Mouse (Mus musculus) midbrain, embryonic 14.5 days (tissue): ENCODE measurements around the gene Terf2. TPM values are rescaled to one million over a fixed set of nuclear protein-coding genes. Genes with fewer than 3 reads are reported as not detected.

Experiments
- ATAC-seq: fragments of 200-750 bp; cut with Nextera tagmentation; 2 replicates; pipeline ENCODE4 v1.8.0; 2017; ENCODE audit warnings: moderate number of reproducible peaks, moderate library complexity; ENCODE audit not compliant: low FRiP score, low TSS enrichment
- DNase-seq: peaks from one replicate; pipeline ENCODE4 v3.0.0-alpha.2; 2015
- H3K27ac ChIP-seq: fragments of 300-500 bp; sonication (generic); replicated peaks from 2 replicates; pipeline ENCODE4 v1.5.1; 2014; ENCODE audit warnings: mild to moderate bottlenecking, low read depth, low read length, moderate library complexity
- H3K27me3 ChIP-seq: fragments of 300-500 bp; sonication (generic); 2 replicates; pipeline ENCODE4 v1.6.1; 2014; ENCODE audit warnings: low read length, control low read depth, mixed read lengths; ENCODE audit not compliant: control insufficient read depth, insufficient read depth
- H3K36me3 ChIP-seq: fragments of 300-500 bp; sonication (generic); 2 replicates; pipeline ENCODE4 v1.6.1; 2014; ENCODE audit warnings: low read length, control low read depth; ENCODE audit not compliant: control insufficient read depth, insufficient read depth
- H3K4me1 ChIP-seq: fragments of 300-500 bp; sonication (generic); 2 replicates; pipeline ENCODE4 v1.6.1; 2014; ENCODE audit warnings: mild to moderate bottlenecking, antibody characterized with exemption, low read length, control low read depth; ENCODE audit not compliant: control insufficient read depth, insufficient read depth
- H3K4me2 ChIP-seq: fragments of 300-500 bp; sonication (generic); 2 replicates; pipeline ENCODE4 v1.6.1; 2014; ENCODE audit warnings: mild to moderate bottlenecking, low read length, moderate library complexity
- H3K4me3 ChIP-seq: fragments of 300-500 bp; sonication (generic); replicated peaks from 2 replicates; pipeline ENCODE4 v1.5.1; 2014; ENCODE audit warnings: low read depth, low read length
- H3K9ac ChIP-seq: fragments of 300-500 bp; sonication (generic); replicated peaks from 2 replicates; pipeline ENCODE4 v1.6.1; 2014; ENCODE audit warnings: mild to moderate bottlenecking, low read length, moderate library complexity
- H3K9me3 ChIP-seq: fragments of 300-500 bp; sonication (generic); 2 replicates; pipeline ENCODE4 v1.6.1; 2016; ENCODE audit warnings: low read length, control low read depth, mixed read lengths; ENCODE audit not compliant: control insufficient read depth
- WGBS: fragments of 180-500 bp; shearing (Covaris S2); extraction: QIAGEN DNeasy Blood & Tissue Kit; methylation state at CpG from one replicate; pipeline ENCODE4 v1.1.7; 2014; 5-methylcytosine and 5-hydroxymethylcytosine counted together
- polyA plus RNA-seq: library from polyadenylated mRNA; unstranded; fragments of >200 nt; fragmentation: Nextera tagmentation; extraction: Ambion mirVana; gene quantifications from 2 replicates; pipeline ENCODE4 v1.2.1, GENCODE M21; 2014

Gene Terf2
- polyA plus RNA-seq, 1 experiment from 2014 or later = 23.3 TPM

DNA sequence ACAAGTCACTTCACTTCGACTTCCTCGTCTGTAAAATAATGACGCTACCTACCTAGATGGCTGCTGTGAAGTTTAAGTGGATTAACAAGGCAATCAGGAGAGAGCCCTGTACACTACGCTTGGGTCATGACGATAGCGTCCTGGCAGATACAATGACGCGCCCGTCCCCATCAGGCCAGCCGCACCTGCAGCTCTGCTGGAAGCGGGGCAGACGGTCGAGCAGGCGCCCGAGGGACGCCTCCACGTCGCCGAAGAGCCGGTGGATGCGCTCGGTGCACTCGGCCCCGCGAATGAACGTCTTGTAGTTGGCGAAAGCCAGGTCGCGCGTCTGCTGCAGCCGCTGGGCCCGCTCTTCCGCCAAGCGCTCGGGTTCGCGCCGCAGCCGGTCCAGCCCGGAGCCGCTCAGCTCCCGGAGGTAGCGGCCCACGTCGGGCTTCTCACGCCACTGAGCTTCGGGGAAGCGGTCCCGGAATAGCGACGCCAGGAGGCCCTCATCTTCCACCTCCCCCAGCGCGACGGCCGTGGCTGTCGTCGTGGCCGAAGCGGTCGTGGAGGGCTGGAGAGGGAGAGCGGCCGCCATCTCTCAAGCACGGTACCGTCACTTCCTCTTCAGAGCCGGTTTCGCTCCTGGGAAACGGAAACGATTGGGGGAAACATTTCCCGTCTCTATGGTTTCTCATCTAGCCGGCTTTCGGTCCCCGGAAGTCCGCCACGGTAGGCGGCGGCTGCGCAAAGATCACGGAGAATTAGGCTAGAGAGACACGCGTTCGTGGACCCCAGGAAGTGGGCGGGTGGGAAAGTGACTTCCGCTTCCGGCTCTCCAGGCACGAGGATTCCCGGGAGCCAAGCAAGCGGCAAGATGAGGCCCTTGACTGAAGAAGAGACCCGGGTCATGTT is 40.0 kb downstream of the Terf2 start, which contains the start of the genes Cog8 and Nip7:
TSS of gene Cog8 (minus strand) at position 614 of the 897 bp plus-strand sequence.
TSS of gene Nip7 (plus strand) at position 802 of the 897 bp plus-strand sequence.
- Histone ChIP-seq H3K36me3 (peaks cover 46% of the 10 kb centered on the region), H3K4me3 (peak within 1 kb of the TSS; percentile 99), H3K27ac (peak within 1 kb of the TSS; percentile 80), H3K9me3 (no peaks in the 10 kb centered on the region), H3K27me3 (no peaks in the 10 kb centered on the region), H3K4me2 (peak within 1 kb of the TSS; percentile 95), H3K4me1 (0 out of 2 replicates have a peak, but pooled peaks cover 4% of the 10 kb centered on the region), H3K9ac (peak within 1 kb of the TSS; percentile 80)
- WGBS = under 1% methylated on average over 88 of the region's 88 CpGs
- DNase-seq = peak; percentile 98
- ATAC-seq = peak; percentile 93

GRCm38 (mm10) chr8:107052046-107052445 is 44.3 kb downstream of the Terf2 start:
- no peak overlapping the region for H3K27ac ChIP-seq
- peaks cover 51% of the 10 kb centered on the region for H3K36me3 ChIP-seq
- H3K4me1 ChIP-seq = 0 out of 2 replicates have a peak, but pooled peaks cover 6% of the 10 kb centered on the region
- H3K4me2 ChIP-seq = no peak overlapping the region
- no peak overlapping the region for H3K4me3 ChIP-seq
- no peak for DNase-seq
- H3K9me3 ChIP-seq = no peaks in the 10 kb centered on the region
- no peaks in the 10 kb centered on the region for H3K27me3 ChIP-seq
- no peak for ATAC-seq
- WGBS = 98% methylated on average over 8 of the region's 8 CpGs
- H3K9ac ChIP-seq = no peak overlapping the region

DNA sequence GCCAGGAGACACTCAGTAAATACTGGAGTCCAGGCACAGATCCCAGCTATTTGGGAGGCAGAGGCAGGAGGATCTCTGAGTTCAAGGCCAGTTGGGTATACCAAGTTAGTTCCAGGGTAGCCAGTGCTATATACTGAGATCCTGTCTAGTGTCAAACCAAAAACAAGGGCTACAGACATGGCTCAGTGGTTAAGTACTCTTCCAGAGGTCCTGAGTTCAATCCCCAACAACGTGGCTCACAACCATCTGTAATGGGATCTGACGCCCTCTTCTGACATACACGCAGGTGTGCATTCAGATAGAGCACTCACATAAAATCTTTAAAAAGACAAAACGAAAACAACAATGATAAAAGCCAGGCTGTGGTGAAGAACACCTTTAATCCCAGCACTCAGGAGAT is 46.9 kb downstream of the Terf2 start:
- Histone ChIP-seq H3K9ac (no peak overlapping the region), H3K9me3 (no peaks in the 10 kb centered on the region), H3K36me3 (peaks cover 74% of the 10 kb centered on the region), H3K27me3 (no peaks in the 10 kb centered on the region), H3K4me1 (0 out of 2 replicates have a peak, but pooled peaks cover 6% of the 10 kb centered on the region), H3K4me2 (peak overlapping the region; percentile 83), H3K27ac (no peak overlapping the region), H3K4me3 (no peak overlapping the region)
- no peak for DNase-seq
- ATAC-seq = no peak
- WGBS = 95% methylated on average over 4 of the region's 4 CpGs

DNA sequence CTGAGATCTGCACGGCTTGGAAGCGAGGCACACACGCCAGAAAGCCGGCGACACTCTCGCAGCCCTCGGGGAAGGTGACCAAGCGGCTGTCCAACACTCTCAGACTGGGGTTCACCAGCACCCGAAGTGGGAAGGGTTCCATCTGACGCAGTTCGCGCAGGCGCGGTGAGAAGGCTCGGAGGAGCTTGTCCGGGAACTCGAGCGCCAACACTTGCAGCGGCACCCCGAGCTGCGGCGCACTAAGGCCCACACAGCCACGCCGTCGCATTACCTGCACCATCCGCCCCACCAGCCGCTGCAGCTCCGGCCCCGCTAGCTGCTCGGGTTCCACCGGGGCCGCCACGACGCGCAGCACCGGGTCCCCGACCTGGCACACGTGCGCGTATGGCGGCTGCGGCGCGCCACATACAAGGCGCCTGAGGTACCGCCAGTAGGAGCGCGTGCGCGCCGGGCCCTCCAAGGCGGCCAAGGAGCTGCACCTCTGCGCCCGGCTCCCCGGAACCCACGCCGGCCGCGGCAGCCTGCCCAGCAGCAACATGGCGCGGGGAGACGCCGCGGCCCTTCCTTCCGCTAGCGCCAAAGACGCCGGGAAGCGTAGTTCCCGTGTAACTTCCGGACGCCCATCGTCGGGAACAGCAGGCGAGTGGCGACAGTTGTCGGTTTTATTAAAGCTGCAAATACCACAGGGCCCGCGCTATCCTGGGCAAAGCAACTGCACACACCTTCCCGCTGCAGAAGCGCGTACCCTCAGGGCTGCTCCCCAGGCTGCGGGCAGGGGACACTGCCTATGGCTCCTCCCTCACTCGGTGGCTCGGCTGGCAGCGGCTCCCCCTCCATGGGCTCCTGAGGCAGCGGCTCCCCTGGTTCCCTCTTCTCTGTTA is 48.0 kb downstream of the Terf2 start, which contains the start of gene Pdf:
TSS of gene Pdf (minus strand) at position 554 of the 881 bp plus-strand sequence.
- Histone ChIP-seq H3K36me3 (peaks cover 76% of the 10 kb centered on the region), H3K4me3 (peak within 1 kb of the TSS; percentile 71), H3K4me2 (peak within 1 kb of the TSS; percentile 83), H3K9ac (peak within 1 kb of the TSS; percentile 75), H3K27me3 (no peaks in the 10 kb centered on the region), H3K9me3 (no peaks in the 10 kb centered on the region), H3K4me1 (0 out of 2 replicates have a peak, but pooled peaks cover 6% of the 10 kb centered on the region), H3K27ac (peak within 1 kb of the TSS; percentile 86)
- DNase-seq (peak; percentile 86), ATAC-seq (peak; percentile 82)
- WGBS = under 1% methylated on average over 87 of the region's 87 CpGs

DNA sequence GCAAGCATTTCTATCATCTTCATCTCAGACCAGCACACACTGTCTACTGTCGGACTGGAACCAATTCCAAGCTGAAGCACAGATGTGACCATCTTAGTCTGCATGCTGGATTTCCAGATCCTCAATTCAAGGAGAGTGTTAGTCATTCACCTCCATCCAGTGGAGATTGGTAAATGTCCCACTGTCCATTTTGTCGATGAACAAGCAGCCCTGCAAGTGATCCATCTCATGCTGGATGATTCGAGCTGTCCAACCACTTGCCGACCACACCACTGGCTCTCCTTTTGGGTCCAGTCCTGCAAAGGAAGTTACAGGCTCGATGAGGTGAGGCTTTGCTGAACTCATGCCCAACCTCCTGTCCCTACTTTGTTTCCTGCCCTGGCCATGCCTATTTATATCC is 49.4 kb downstream of the Terf2 start:
- no peak overlapping the region for H3K9ac ChIP-seq
- 0 out of 2 replicates have a peak, but pooled peaks cover 6% of the 10 kb centered on the region for H3K4me1 ChIP-seq
- H3K4me3 ChIP-seq = no peak overlapping the region
- no peak overlapping the region for H3K4me2 ChIP-seq
- 92% methylated on average over 5 of the region's 5 CpGs for WGBS
- peaks cover 81% of the 10 kb centered on the region for H3K36me3 ChIP-seq
- H3K27ac ChIP-seq = no peak overlapping the region
- no peaks in the 10 kb centered on the region for H3K9me3 ChIP-seq
- DNase-seq (no peak), ATAC-seq (no peak)
- no peaks in the 10 kb centered on the region for H3K27me3 ChIP-seq

GRCm38 (mm10) chr8:107045478-107045877 is 50.9 kb downstream of the Terf2 start:
- H3K9me3 ChIP-seq = no peaks in the 10 kb centered on the region

DNA sequence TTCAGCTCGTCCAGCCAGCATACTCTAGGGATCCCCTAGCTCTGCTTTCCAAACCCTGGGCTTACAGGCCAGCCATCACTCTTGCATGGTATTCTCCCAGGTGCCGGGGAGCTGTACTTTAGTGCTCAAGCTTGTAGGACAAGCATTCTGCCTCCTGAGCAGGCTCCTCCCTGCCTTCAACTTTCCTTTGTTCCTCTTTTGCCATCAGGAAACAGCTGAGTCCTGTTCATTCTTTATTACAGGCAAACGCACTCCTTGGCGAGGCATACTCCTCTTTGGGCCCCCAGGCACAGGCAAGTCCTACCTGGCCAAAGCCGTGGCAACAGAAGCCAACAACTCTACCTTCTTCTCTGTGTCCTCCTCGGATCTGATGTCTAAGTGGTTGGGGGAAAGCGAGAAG is 55.7 kb downstream of the Terf2 start:
- Histone ChIP-seq H3K27ac (no peak overlapping the region), H3K27me3 (no peaks in the 10 kb centered on the region), H3K4me1 (no peaks in the 10 kb centered on the region), H3K4me2 (no peak overlapping the region), H3K9ac (no peak overlapping the region), H3K9me3 (no peaks in the 10 kb centered on the region), H3K36me3 (peaks cover 83% of the 10 kb centered on the region), H3K4me3 (no peak overlapping the region)
- DNase-seq = no peak
- no peak for ATAC-seq
- 88% methylated on average over 7 of the region's 7 CpGs for WGBS

More at GRCm38 (mm10) chr8:107045478-107045877, 50.9 kb downstream of the Terf2 start:
- DNase-seq (no peak), ATAC-seq (no peak)
- no peak overlapping the region; the same call in 1 of the 2 replicates for H3K9ac ChIP-seq
- H3K4me1 ChIP-seq = 0 out of 2 replicates have a peak, but pooled peaks cover 6% of the 10 kb centered on the region
- H3K36me3 ChIP-seq = peaks cover 81% of the 10 kb centered on the region
- H3K4me2 ChIP-seq = no peak overlapping the region
- no peaks in the 10 kb centered on the region for H3K27me3 ChIP-seq
- no peak overlapping the region for H3K27ac ChIP-seq
- 96% methylated on average over 6 of the region's 6 CpGs for WGBS
- no peak overlapping the region for H3K4me3 ChIP-seq

- Histone ChIP-seq H3K4me3 (no peak overlapping the region), H3K9ac (no peak overlapping the region), H3K27me3 (no peaks in the 10 kb centered on the region), H3K4me2 (no peak overlapping the region), H3K27ac (no peak overlapping the region), H3K4me1 (peaks cover 15% of the 10 kb centered on the region), H3K9me3 (no peaks in the 10 kb centered on the region), H3K36me3 (peaks cover 43% of the 10 kb centered on the region)
- no peak for DNase-seq
- 91% methylated on average over 8 of the region's 8 CpGs for WGBS
- ATAC-seq = no peak
These were observed 59.7 kb downstream of the Terf2 start for GRCm38 (mm10) chr8:107036626-107037025.
